Mouse (Mus musculus): Measurements from ENCODE around the gene Mphosph9.

GRCm38 (mm10) chr5:124359641-124360040 lies 31.9 kb upstream of the Mphosph9 start:
- TF ChIP-seq CTCF (IDR thresholded peaks at IDR 0.05; ENCODE audit: low read depth) (peak; percentile 65), EP300 (optimal IDR thresholded peaks at IDR 0.05) (no peak)
